Mouse (Mus musculus) cerebellum, adult 2 months (tissue): ENCODE measurements around the gene Zc3h14.

ENCODE experiments used
- CTCF ChIP-seq: fragments of 200-500 bp; IDR thresholded peaks from 2 replicates; pipeline ENCODE4 v1.5.1; 2011; ENCODE audit warnings: low read depth, mild to moderate bottlenecking, control low read depth, low read length, moderate library complexity, borderline replicate concordance; ENCODE audit not compliant: insufficient read depth
- POLR2A ChIP-seq: fragments of 200-500 bp; IDR thresholded peaks from 2 replicates; pipeline ENCODE4 v1.6.1; 2011; ENCODE audit warnings: low read length, control low read depth, borderline replicate concordance; ENCODE audit not compliant: insufficient read depth

DNA sequence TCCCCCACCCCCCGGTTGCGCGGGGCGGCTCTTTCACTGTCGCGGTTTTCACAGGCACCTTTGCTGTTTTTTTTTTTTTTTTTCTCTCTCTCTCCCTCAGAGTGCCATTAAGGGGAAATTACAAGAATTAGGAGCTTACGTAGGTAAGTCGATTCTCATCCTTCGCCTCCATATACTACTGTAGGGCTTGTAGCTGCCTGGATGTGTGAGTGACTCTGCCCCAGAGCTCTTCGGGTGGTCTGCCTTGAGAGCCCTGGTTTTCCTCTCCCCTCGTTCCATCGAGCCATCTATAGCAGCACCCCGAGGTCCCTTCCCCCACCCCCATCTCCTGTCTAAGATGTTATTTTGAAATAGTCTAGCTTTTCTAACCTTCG, 603 bp downstream of the Zc3h14 start:
- no peak for TF ChIP-seq CTCF
- no peak for TF ChIP-seq POLR2A
